Mouse (Mus musculus) heart, embryonic 11.5 days (tissue): ENCODE results near the gene Tmprss11f. TPM values are rescaled to one million over a fixed set of nuclear protein-coding genes. Genes with fewer than 3 reads are reported as not detected.
"Not testable (repeated sequence)": the region's sequence is repeated elsewhere in the genome, so short reads cannot be mapped to it uniquely, and the experiment has no call there.

Experiments used
- ATAC-seq: fragments of 200-750 bp; cut with Nextera tagmentation; replicated peaks from 2 replicates; pipeline ENCODE4 v1.8.0; 2017; ENCODE audit warnings: moderate library complexity; ENCODE audit not compliant: insufficient number of reproducible peaks, low FRiP score, low TSS enrichment
- H3K27ac ChIP-seq: fragments of 300-500 bp; sonication (generic); 2 replicates; pipeline ENCODE4 v1.5.1; 2014; ENCODE audit warnings: mild to moderate bottlenecking, low read depth, low read length
- H3K27me3 ChIP-seq: fragments of 300-500 bp; sonication (generic); 2 replicates; pipeline ENCODE4 v1.6.1; 2014; ENCODE audit warnings: mild to moderate bottlenecking, low read length, mixed read lengths; ENCODE audit not compliant: control insufficient read depth, insufficient read depth
- H3K36me3 ChIP-seq: fragments of 300-500 bp; sonication (generic); 2 replicates; pipeline ENCODE4 v1.6.1; 2014; ENCODE audit warnings: mild to moderate bottlenecking, low read length, moderate library complexity, mixed read lengths; ENCODE audit not compliant: control insufficient read depth, insufficient read depth
- H3K4me1 ChIP-seq: fragments of 300-500 bp; sonication (generic); 2 replicates; pipeline ENCODE4 v1.6.1; 2014; ENCODE audit warnings: low read length; ENCODE audit not compliant: control insufficient read depth, insufficient read depth
- H3K4me2 ChIP-seq: fragments of 300-500 bp; sonication (generic); 2 replicates; pipeline ENCODE4 v1.6.1; 2014; ENCODE audit warnings: mild to moderate bottlenecking, moderate library complexity
- H3K4me3 ChIP-seq: fragments of 300-500 bp; sonication (generic); 2 replicates; pipeline ENCODE4 v1.5.1; 2014; ENCODE audit warnings: low read depth, low read length
- H3K9ac ChIP-seq: fragments of 300-500 bp; sonication (generic); 2 replicates; pipeline ENCODE4 v1.6.1; 2014; ENCODE audit warnings: mild to moderate bottlenecking, low read depth, low read length, moderate library complexity
- H3K9me3 ChIP-seq: fragments of 300-500 bp; sonication (generic); replicated peaks from 2 replicates; pipeline ENCODE4 v1.6.1; 2016; ENCODE audit warnings: low read length; ENCODE audit not compliant: control insufficient read depth
- WGBS: fragments of 180-500 bp; shearing (Covaris S2); extraction: QIAGEN DNeasy Blood & Tissue Kit; methylation state at CpG from one replicate; pipeline ENCODE4 v1.1.7; 2014; ENCODE audit not compliant: insufficient replicate concordance; 5-methylcytosine and 5-hydroxymethylcytosine counted together
- polyA plus RNA-seq: library from polyadenylated mRNA; unstranded; fragments of >200 nt; fragmentation: Nextera tagmentation; extraction: Ambion mirVana; gene quantifications from 2 replicates; pipeline ENCODE4 v1.2.1, GENCODE M21; 2014

The Tmprss11f gene
- 0.04 TPM in 1 of 2 replicates, not detected in the other for polyA plus RNA-seq

DNA sequence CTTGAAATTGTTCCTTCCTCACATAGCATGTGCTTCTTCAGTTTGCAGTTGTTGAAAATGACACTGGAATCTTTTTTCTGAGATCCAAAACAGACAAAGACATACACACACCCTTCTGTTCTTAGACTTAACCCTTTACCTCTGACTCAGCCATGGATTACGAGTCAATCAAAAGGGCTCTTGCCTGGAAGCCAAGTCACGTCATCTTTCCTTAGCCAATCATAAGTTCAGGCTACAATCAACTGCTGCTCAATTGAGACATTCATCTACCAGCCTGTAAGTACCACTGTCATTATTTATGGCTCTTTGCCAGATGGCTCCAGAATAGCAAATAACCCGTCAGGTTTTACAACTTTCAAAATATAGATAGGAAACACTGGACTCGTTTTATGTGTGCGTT is at the start of gene Tmprss11f:
Tmprss11f (minus strand) TSS at position 101 of the 400 bp plus-strand sequence.
- no peak for ATAC-seq
- Histone ChIP-seq H3K36me3 (no peaks in the 10 kb centered on the region), H3K9ac (no peak within 1 kb of the TSS), H3K9me3 (no peaks in the 10 kb centered on the region), H3K27me3 (no peaks in the 10 kb centered on the region), H3K4me3 (no peak within 1 kb of the TSS), H3K4me2 (no peak within 1 kb of the TSS), H3K27ac (no peak within 1 kb of the TSS), H3K4me1 (no peaks in the 10 kb centered on the region)
- 71% methylated on average over 5 of the region's 5 CpGs for WGBS

DNA sequence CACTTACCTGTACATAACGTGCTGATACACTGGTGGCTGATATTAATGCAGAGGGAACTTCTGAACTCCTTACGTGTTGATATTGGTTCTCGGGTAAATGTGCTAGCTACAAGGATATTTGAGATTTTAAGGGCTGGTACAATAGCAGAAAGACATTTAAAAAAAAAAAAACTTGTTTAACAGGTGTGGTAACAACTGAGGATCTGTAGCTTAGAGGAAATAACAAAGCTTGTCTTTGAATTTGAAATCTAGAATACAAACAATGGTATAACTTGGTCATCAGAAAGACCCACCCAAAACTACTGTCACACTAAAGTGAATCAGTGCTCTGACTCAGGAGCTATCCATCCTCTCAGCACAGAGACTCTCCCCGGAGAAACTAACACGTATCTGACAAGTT is 44.0 kb upstream of the Tmprss11f start, which contains the start of gene Tmprss11b:
Tmprss11b (minus strand) TSS at position 101 of the 400 bp plus-strand sequence.
- H3K4me2 ChIP-seq = no peak within 1 kb of the TSS
- WGBS = 69% methylated on average over 5 of the region's 5 CpGs
- H3K9ac ChIP-seq = no peak within 1 kb of the TSS
- no peaks in the 10 kb centered on the region for H3K36me3 ChIP-seq
- H3K4me3 ChIP-seq = no peak within 1 kb of the TSS
- no peak for ATAC-seq
- no peak within 1 kb of the TSS for H3K27ac ChIP-seq
- no peaks in the 10 kb centered on the region for H3K27me3 ChIP-seq
- H3K9me3 ChIP-seq = no peaks in the 10 kb centered on the region
- H3K4me1 ChIP-seq = no peaks in the 10 kb centered on the region

GRCm38 (mm10) chr5:86649185-86649584 is 17.0 kb upstream of the Tmprss11f start:
- H3K4me1 ChIP-seq, H3K9me3 ChIP-seq, ATAC-seq, H3K9ac ChIP-seq, H3K36me3 ChIP-seq, H3K4me3 ChIP-seq, H3K27me3 ChIP-seq, H3K4me2 ChIP-seq, H3K27ac ChIP-seq: not testable (repeated sequence)
- WGBS = 21% methylated on average over 4 of the region's 4 CpGs

DNA sequence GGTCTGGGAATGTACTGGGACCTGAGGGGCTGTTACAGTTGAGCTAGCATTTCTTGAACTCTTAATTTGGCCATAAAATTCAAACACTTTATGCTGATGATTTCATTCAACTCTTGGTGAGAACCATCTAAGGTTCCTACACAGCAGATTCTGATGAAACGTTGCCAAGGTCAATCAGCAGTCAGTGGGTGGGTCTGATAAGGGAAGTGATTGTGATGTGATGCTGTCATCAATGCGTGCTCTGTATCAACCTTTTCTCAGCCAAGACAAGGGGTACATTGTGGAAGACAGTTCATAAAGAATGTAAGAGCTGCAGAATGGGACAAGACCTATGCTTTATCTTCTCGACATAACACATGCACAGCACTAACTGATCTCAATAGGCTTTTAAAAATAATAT is 8.6 kb upstream of the Tmprss11f start:
- peak; percentile 61; the same call in 1 of the 2 replicates for ATAC-seq
- Histone ChIP-seq H3K9ac (no peak overlapping the region), H3K4me1 (no peaks in the 10 kb centered on the region; the same call in 1 of the 2 replicates), H3K27ac (no peak overlapping the region), H3K4me2 (no peak overlapping the region), H3K36me3 (no peaks in the 10 kb centered on the region), H3K27me3 (no peaks in the 10 kb centered on the region), H3K9me3 (no peaks in the 10 kb centered on the region), H3K4me3 (no peak overlapping the region)
- 28% methylated on average over 3 of the region's 3 CpGs for WGBS

DNA sequence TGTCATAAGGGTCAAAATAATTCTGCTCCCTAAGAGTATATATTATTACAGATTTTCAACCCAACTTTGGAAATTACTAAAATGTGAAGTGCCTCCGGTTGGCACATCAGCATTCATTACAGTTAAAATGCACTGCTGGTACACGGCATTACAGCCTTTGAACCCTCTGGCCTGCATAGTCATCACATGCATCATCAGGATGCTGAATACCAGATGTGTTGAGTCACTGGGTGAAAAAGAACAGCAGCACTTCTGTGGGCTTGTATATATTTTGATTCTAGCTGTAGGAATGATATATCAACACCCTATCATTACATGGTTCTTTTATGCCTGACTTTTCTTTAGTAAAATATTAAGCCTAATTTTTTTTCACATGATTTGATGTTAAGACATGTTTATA is 1.5 kb downstream of the Tmprss11f start:
- Histone ChIP-seq H3K27ac (no peak overlapping the region), H3K4me1 (no peaks in the 10 kb centered on the region), H3K27me3 (no peaks in the 10 kb centered on the region), H3K9me3 (no peaks in the 10 kb centered on the region), H3K4me3 (no peak overlapping the region), H3K4me2 (no peak overlapping the region), H3K9ac (no peak overlapping the region), H3K36me3 (no peaks in the 10 kb centered on the region)
- 55% methylated on average over 2 of the region's 2 CpGs for WGBS
- ATAC-seq = no peak

GRCm38 (mm10) chr5:86621778-86622177 is 10.4 kb downstream of the Tmprss11f start:
- Histone ChIP-seq H3K9ac (no peak overlapping the region), H3K4me2 (no peak overlapping the region), H3K27ac (no peak overlapping the region), H3K27me3 (no peaks in the 10 kb centered on the region), H3K4me3 (no peak overlapping the region), H3K4me1 (no peaks in the 10 kb centered on the region), H3K36me3 (no peaks in the 10 kb centered on the region), H3K9me3 (no peaks in the 10 kb centered on the region)
- ATAC-seq = no peak
- WGBS = 77% methylated on average over 1 of the region's 1 CpGs

- H3K4me3 ChIP-seq = no peak overlapping the region
- no peaks in the 10 kb centered on the region for H3K36me3 ChIP-seq
- H3K27me3 ChIP-seq = no peaks in the 10 kb centered on the region
- no peak overlapping the region for H3K9ac ChIP-seq
- no peaks in the 10 kb centered on the region for H3K9me3 ChIP-seq
- ATAC-seq = no peak
- no peak overlapping the region for H3K27ac ChIP-seq
- H3K4me2 ChIP-seq = no peak overlapping the region
- WGBS = 75% methylated on average over 3 of the region's 3 CpGs
- H3K4me1 ChIP-seq = no peaks in the 10 kb centered on the region
These were observed 46.3 kb downstream of the Tmprss11f start for GRCm38 (mm10) chr5:86585896-86586295.

DNA sequence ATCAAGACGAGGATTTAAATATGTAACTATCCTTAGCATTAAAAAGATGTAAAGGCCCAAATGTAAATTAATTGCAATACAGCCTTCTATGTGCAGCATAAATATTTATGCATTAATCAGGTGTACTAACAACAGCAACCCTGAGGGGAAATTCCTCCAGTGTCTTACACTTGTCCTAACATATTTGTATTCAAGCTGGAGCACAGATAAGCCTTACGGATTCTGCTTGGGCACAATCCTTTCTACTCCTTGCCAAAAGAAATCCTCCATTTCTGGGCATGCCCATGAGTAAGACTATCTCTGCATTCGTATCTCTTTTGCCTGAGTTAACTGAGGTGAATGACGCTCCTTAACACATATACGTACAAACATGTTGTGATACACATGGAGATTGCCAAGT is 49.6 kb downstream of the Tmprss11f start:
- no peaks in the 10 kb centered on the region for H3K36me3 ChIP-seq
- no peak overlapping the region for H3K4me3 ChIP-seq
- H3K9ac ChIP-seq = no peak overlapping the region
- H3K27ac ChIP-seq = no peak overlapping the region
- no peaks in the 10 kb centered on the region for H3K4me1 ChIP-seq
- no peaks in the 10 kb centered on the region for H3K9me3 ChIP-seq
- no peak overlapping the region for H3K4me2 ChIP-seq
- no peak for ATAC-seq
- 84% methylated on average over 5 of the region's 5 CpGs for WGBS
- H3K27me3 ChIP-seq = no peaks in the 10 kb centered on the region

DNA sequence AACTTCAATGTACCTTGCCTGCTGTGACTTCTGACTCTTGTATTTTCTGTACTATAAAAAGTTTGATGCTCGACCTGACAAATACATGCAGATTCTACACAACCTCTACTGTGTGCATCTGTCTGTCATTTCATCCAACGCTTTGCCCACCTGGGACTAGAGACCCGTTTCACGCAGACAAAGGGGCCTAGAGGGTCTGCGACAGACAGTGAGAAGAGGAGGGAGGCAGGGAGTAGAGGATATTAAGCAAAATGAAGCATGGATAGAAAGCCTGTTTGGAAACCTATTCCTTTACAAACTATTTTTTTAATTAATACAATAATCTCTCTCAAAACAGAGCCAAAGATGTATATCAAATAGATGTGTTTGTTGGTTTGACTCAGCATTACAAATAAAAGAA is 50.2 kb downstream of the Tmprss11f start:
- no peaks in the 10 kb centered on the region for H3K27me3 ChIP-seq
- no peak overlapping the region for H3K9ac ChIP-seq
- no peak overlapping the region for H3K4me2 ChIP-seq
- H3K36me3 ChIP-seq = no peaks in the 10 kb centered on the region
- no peaks in the 10 kb centered on the region for H3K4me1 ChIP-seq
- WGBS = 73% methylated on average over 5 of the region's 5 CpGs
- H3K9me3 ChIP-seq = no peaks in the 10 kb centered on the region
- H3K4me3 ChIP-seq = no peak overlapping the region
- no peak overlapping the region for H3K27ac ChIP-seq
- no peak for ATAC-seq
